Mouse (Mus musculus) liver, adult (tissue): ENCODE measurements around the gene Sumo2.

ENCODE experiments used
- GATA4 ChIP-seq: IDR thresholded peaks from 2 replicates; pipeline ENCODE4 v1.6.1; 2014; ENCODE audit warnings: mild to moderate bottlenecking, low read length; ENCODE audit not compliant: insufficient replicate concordance

The Sumo2 gene

DNA sequence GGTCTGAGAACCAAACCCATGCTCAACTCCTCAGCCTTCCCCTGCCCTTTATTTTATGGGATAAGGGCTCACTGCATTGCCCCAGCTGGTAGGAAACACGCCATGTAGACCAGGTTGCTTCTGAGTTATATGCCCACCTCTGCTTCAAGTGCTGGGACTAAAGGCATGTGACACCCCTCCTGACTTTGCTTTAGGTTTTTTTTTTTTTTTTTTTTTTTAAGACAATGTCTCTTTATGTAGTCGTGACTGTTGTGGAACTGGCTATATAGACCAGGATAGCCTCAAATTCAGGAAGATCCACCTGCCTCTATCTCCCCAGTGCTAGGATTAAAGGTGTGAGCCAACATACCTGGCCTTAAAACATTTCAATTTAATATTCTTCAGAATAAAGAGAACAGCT, 13.4 kb downstream of the Sumo2 start:
- no peak for TF ChIP-seq GATA4

DNA sequence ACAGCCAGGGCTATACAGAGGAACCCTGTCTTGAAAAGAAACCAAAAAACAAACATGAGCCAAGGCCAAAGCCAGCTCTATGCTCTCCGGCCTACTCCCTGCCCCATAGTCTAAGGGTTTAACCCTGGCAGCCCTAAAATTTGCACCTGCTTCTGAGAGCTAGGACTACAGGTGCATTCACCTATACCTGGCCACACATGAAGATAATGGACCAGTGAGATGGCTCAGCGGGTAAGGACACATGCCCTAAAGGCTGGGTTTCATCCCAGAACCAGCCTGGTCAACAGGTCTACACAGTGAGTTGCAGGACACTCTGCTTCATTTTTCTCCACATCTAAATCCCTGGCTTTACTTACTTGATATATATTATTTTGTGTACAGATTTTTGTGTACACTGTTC, 13.8 kb downstream of the Sumo2 start:
- no peak for TF ChIP-seq GATA4

GRCm38 (mm10) chr11:115521080-115521479, 15.0 kb downstream of the Sumo2 start:
- no peak for TF ChIP-seq GATA4

GRCm38 (mm10) chr11:115520218-115520617, 15.9 kb downstream of the Sumo2 start:
- no peak for TF ChIP-seq GATA4

- no peak for TF ChIP-seq GATA4
These were observed 16.5 kb downstream of the Sumo2 start for GRCm38 (mm10) chr11:115519581-115519980.

- TF ChIP-seq GATA4: no peak
These were observed 17.4 kb downstream of the Sumo2 start for GRCm38 (mm10) chr11:115518693-115519092.

DNA sequence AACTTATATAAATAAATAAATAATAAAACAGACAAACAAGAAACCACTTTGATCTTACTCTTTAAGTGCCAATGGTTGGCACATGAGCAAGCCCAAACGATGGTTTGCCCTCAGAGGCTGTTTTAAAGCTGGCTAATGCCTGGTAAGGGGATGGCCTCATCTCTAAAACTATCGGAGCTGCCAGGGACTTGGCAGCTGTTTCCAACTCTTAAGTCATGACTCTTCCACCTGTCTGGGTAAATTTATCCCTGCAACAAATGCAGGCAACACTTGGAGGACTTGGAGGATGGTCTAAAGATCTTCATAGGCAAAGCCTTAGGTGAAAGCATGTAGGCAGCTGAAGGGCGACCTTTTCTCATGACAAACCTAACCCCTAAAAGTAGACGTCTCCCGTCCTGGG, 19.1 kb downstream of the Sumo2 start:
- no peak for TF ChIP-seq GATA4

GRCm38 (mm10) chr11:115515021-115515420, 21.1 kb downstream of the Sumo2 start:
- TF ChIP-seq GATA4: no peak

GRCm38 (mm10) chr11:115514238-115514663, 21.8 kb downstream of the Sumo2 start, which contains the start of gene Jpt1:
Jpt1 (minus strand) TSS chr11:115514387.
- TF ChIP-seq GATA4: no peak; the same call in 1 of the 2 replicates

DNA sequence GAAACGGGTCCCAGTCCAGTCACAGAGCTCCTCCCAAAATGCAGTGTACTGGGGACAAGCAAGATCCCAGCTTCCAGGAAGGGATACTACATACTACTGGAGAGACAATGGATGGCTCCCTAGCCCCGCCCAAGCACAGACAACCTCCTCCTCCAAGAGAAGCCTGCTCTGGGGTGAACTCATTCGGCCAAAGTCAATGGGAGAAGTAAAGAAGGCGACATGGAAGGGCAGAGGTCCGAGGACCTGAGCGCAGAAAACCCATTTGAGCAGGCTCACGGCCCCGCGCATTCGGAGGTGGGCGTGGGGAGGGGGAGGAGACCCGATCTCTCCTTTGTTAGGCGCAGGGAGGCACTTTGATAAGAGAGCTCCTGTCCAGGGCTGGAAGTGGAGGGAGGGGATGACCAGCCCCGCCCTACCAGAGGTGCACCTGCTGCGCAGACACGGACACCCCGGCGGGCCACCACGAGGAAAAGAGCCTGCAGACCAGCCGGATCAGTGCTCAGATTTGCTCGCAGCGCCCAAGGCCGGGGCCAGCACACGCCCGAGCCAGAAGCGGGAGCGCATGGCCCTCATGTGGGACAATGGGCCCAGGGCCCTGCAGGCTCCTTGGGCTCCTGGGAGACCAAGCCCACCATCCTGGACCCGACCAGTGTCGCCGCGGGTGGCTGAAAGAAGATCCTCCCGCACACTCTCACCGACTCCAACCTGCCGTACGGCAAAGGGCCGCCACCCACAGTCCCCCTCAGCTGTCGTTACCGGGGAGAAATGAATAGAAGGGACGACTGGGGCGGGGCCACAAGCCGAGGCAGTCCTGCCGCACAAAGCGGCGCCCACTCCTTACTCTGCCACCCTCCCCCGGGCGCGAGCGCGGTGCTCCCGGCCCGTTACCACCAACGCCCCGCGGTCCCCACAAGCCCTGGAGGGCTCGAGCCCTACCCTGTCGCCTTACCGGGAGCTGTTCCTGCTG, 22.5 kb downstream of the Sumo2 start:
- no peak for TF ChIP-seq GATA4

DNA sequence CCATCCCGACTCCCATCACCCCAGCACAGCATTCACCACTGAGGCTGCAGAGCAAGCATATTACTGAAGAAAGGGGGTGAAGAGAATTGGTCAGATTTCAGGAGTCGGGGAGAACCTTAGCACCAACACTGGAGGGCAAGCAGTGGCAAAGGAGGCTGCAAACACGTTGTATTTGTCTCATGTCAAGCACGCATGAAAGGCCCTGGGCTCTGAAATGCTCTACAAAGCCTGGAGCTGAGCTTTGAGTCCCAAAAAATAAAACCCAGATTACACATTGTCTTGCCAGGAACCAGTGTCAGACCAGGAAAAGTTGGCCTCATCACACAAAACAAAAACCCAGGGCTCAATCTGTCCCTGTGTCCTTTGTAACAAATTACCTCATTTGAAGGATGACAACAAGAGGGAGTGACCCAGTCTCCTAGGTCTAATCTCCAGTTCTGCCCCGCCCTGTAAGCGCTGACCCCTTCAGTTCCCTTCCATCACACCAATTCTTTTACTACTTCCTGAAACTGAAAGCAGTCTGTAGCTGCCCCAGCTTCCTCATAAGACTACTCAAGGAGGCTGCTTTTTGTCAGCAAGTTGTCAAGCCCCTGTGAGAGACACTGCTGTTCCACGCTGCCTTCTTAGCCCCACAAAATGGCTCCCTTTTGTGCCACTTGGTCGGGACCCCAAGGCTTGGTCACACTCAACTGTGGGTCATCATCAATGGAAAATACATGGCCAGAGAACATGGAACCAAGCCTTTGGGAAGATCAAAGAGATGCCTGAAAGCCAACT, 23.5 kb downstream of the Sumo2 start:
- TF ChIP-seq GATA4: no peak; the same call in 1 of the 2 replicates

DNA sequence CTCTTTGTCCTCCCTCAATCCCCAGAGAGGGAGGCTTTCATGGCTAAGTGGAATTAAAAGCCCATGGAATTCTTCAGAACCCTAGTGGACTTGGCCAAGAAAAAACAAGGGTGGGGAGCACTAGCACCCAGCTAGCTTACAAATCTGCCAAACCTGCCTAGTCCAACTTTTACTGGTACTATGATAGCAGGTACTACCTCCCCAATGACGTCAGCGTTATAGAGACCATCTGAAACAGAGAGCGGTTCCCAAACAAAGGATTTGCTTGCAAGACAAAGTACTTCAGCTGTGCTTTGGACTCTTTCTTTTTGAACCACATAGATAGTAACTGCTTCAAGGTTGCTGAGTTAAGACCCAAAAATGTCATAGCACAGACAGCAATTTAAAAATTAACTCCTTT, 24.1 kb downstream of the Sumo2 start:
- no peak for TF ChIP-seq GATA4

GRCm38 (mm10) chr11:115511121-115511520, 25.0 kb downstream of the Sumo2 start:
- no peak for TF ChIP-seq GATA4

DNA sequence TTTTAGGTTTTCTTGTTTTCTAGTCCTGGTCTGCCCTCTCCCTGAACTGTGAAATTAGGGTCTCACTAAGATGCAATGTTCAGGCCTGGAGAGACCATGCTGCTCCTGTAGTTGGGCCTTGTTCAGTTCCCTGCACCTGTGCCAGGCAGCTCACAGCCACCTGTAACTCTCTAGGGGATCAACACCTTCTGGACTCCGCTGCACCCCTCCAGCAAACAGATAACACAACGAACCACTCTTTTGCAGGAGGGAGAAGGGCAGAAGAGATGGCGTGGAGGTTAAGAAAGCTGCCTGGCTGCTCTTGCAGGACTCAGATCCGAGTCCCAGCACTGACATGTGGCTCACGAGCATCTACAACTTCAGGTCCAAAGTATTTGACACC, 25.6 kb downstream of the Sumo2 start:
- TF ChIP-seq GATA4: no peak

DNA sequence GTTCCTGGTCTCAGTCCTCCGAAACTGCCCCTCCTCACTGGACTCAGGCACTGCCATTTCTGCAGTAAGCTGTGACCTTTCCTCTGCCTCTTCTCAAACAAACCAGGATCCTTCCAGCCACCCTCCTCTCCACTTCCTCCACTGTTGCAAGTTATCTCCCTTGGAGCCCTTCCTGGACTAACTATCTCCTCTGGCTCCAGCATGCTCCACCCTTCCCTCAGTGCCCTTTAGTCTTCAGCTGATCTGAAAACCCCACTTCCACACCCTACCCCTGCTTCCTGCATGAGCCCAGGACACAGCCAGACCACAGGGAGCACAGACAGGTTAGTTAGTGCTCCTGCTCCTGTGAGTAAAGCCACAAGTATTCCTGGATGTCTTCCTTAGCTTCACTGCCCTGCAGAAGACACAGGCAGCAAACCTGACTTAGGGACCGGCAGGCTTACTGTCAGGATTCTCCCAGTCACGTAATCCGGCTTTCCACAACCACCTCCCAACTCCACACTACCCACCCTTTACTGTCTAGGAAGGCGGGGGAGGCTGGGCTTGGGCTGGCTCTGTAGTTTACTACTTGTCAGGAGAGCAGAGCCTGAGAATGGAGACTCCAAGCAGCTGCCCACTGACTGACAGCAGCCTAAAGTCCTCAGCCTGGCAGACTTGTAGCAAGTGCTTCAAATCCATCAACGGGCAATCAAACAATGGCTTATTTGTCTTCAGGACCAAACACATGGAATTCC, 26.1 kb downstream of the Sumo2 start:
- TF ChIP-seq GATA4: peak; percentile 75; the same call in 1 of the 2 replicates

- TF ChIP-seq GATA4: no peak
These were observed 28.0 kb downstream of the Sumo2 start for GRCm38 (mm10) chr11:115508061-115508460.

GRCm38 (mm10) chr11:115506586-115506985, 29.5 kb downstream of the Sumo2 start:
- no peak for TF ChIP-seq GATA4
